Mouse (Mus musculus): Measurements from ENCODE around the gene Trmt13. TPM values are rescaled to one million over a fixed set of nuclear protein-coding genes. Genes with fewer than 3 reads are reported as not detected.
"Not testable (repeated sequence)": the region's sequence is repeated elsewhere in the genome, so short reads cannot be mapped to it uniquely, and the experiment has no call there.

Gene Trmt13
- polyA plus RNA-seq, 1 experiment from 2014 or later = 15.0 TPM

DNA sequence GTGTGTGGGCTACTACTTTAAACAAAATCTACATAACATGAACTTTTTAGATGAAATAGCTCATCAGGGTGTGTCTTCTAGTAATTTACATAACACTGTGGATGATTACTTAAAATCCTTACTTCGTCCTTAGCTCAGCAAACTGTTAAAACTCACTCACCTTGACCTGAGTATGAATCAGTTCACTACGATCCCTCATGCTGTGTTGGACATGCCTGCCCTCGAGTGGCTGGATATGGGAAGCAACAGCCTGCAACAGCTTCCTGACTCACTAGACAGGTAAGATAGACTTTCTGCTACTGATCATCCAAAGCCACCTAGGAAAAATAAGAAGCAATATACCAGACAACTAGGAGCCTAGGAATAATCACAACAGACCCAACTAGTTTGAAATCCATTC is 37.1 kb downstream of the Trmt13 start:
- Histone ChIP-seq H3K9me3 (ENCODE audit: low read length) (no peaks in the 10 kb centered on the region), H3K27ac (ENCODE audit: low read length) (no peak overlapping the region), H3K4me1 (ENCODE audit: insufficient read depth, low read depth, low read length) (no peaks in the 10 kb centered on the region), H3K4me2 (replicated peaks; ENCODE audit: low read depth, low read length) (no peak overlapping the region), H3K27me3 (replicated peaks; ENCODE audit: insufficient read depth, low read length) (no peaks in the 10 kb centered on the region), H3K4me3 (ENCODE audit: low read depth, low read length) (no peak overlapping the region), H3K36me3 (ENCODE audit: insufficient read depth, low read length) (peaks cover 4% of the 10 kb centered on the region; the same call in 1 of the 2 replicates), H3K9ac (replicated peaks; ENCODE audit: low read depth) (no peak overlapping the region)
- TF ChIP-seq CTCF (IDR thresholded peaks at IDR 0.05) = peak; percentile 62
- no peak for TF ChIP-seq EP300 (IDR thresholded peaks at IDR 0.05)
- no peak for DNase-seq (ENCODE audit: low spot score)
- 51% methylated on average over 3 of the region's 3 CpGs for WGBS
- no peak for ATAC-seq

DNA sequence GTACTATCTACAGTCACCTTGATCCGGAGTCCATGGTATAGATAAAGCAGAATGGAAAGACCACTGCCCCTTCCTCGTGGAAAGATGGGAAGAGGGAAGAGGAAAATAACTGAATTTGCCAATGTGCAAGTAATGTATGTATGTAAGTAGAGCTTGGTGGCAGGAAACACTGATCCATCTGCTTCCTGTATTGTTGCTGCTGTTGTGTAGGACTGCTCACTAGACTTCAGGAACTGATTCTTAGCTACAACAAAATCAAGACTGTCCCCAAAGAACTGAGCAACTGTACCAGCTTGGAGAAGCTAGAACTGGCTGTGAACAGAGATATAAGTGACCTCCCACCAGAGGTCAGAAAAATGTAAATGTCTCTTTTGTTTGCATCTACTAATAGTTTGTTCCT is 43.8 kb downstream of the Trmt13 start:
- no peak for ATAC-seq
- Histone ChIP-seq H3K36me3 (ENCODE audit: insufficient read depth, low read length) (no peaks in the 10 kb centered on the region), H3K27ac (ENCODE audit: low read length) (no peak overlapping the region), H3K4me3 (ENCODE audit: low read depth, low read length) (no peak overlapping the region), H3K4me1 (ENCODE audit: insufficient read depth, low read depth, low read length) (no peaks in the 10 kb centered on the region), H3K9ac (replicated peaks; ENCODE audit: low read depth) (no peak overlapping the region), H3K4me2 (replicated peaks; ENCODE audit: low read depth, low read length) (no peak overlapping the region), H3K27me3 (replicated peaks; ENCODE audit: insufficient read depth, low read length) (no peaks in the 10 kb centered on the region), H3K9me3 (ENCODE audit: low read length) (no peaks in the 10 kb centered on the region)
- no peak for DNase-seq (ENCODE audit: low spot score)
- TF ChIP-seq CTCF (IDR thresholded peaks at IDR 0.05) (no peak), EP300 (IDR thresholded peaks at IDR 0.05) (no peak)
- WGBS = 67% methylated on average over 2 of the region's 2 CpGs

DNA sequence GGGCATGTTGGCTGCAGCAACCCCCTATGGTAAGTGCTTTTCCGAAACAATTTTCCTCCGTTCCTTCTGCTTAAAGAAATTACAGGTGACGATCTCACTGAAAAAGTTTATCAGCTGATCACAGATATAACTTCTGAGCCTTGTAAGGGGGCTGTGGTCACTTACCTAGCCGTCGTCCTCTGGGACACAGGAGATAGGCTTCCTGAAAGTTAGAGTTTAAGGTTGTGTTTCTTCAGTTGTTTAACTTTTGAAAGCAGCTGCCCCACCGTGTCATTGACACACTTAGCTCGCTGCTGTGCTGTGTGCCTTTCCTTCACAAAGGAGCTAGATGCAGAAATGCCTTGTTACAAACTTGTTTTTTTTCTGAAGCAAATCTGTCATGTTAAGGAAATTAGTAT is 51.3 kb downstream of the Trmt13 start:
- H3K4me3 ChIP-seq (ENCODE audit: low read depth, low read length) = no peak overlapping the region
- H3K4me1 ChIP-seq (ENCODE audit: insufficient read depth, low read depth, low read length) = no peaks in the 10 kb centered on the region
- DNase-seq (ENCODE audit: low spot score) = no peak
- H3K9me3 ChIP-seq (ENCODE audit: low read length) = no peaks in the 10 kb centered on the region
- no peaks in the 10 kb centered on the region for H3K27me3 ChIP-seq (replicated peaks; ENCODE audit: insufficient read depth, low read length)
- no peak overlapping the region for H3K27ac ChIP-seq (ENCODE audit: low read length)
- 45% methylated on average over 7 of the region's 7 CpGs for WGBS
- TF ChIP-seq CTCF (IDR thresholded peaks at IDR 0.05) (no peak), EP300 (IDR thresholded peaks at IDR 0.05) (no peak)
- no peak overlapping the region for H3K9ac ChIP-seq (replicated peaks; ENCODE audit: low read depth)
- H3K4me2 ChIP-seq (replicated peaks; ENCODE audit: low read depth, low read length) = no peak overlapping the region
- H3K36me3 ChIP-seq (ENCODE audit: insufficient read depth, low read length) = no peaks in the 10 kb centered on the region
- no peak for ATAC-seq

DNA sequence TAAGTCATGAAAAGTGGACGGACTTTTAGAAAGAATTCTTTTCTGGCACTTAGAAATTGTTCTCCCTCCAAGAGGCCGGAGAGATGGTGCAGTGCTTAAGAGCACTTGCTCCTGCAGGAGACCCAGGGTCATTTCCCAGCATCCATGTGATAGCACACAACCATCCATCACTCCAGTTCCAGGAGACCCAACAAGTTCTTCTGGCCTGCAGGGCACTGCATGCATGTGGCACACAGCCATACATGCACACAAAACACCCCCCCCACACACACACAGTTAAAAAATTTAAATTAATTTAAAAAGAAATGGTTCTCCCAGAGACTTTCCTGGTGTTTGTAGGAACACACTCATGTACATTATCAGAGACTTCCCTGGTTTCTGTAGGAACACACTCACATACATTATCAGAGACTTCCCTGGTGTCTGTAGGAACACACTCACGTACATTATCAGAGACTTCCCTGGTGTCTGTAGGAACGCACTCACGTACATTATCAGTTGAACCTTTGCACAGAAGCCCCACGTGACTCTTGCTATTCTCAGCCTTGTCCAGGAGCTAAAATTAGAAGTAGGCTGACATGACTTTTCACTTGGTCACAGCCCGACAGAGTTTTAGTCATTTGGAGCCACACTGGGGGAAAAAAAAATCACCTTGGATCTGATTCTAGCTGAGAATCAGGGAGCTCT is 51.8 kb downstream of the Trmt13 start, which contains the start of gene Lrrc39:
Gene Lrrc39, plus strand, starts transcription at position 566 of the 687 bp plus-strand sequence.
- Histone ChIP-seq H3K36me3 (ENCODE audit: insufficient read depth, low read length) (no peaks in the 10 kb centered on the region), H3K27ac (ENCODE audit: low read length) (no peak within 1 kb of the TSS), H3K9ac (replicated peaks; ENCODE audit: low read depth) (no peak within 1 kb of the TSS), H3K9me3 (ENCODE audit: low read length) (no peaks in the 10 kb centered on the region), H3K4me1 (ENCODE audit: insufficient read depth, low read depth, low read length) (no peaks in the 10 kb centered on the region), H3K4me3 (ENCODE audit: low read depth, low read length) (no peak within 1 kb of the TSS), H3K27me3 (replicated peaks; ENCODE audit: insufficient read depth, low read length) (no peaks in the 10 kb centered on the region), H3K4me2 (replicated peaks; ENCODE audit: low read depth, low read length) (no peak within 1 kb of the TSS)
- 35% methylated on average over 7 of the region's 7 CpGs for WGBS
- ATAC-seq (0 out of 2 replicates have a peak, but pooled peaks have one; percentile 17), DNase-seq (ENCODE audit: low spot score) (peak; percentile 6)
- TF ChIP-seq EP300 (IDR thresholded peaks at IDR 0.05) = no peak
- no peak for TF ChIP-seq CTCF (IDR thresholded peaks at IDR 0.05)

- not testable (repeated sequence) for H3K9ac ChIP-seq (replicated peaks; ENCODE audit: low read depth); H3K27me3 ChIP-seq (replicated peaks; ENCODE audit: insufficient read depth, low read length); DNase-seq (ENCODE audit: low spot score); ATAC-seq; H3K4me3 ChIP-seq (ENCODE audit: low read depth, low read length); H3K27ac ChIP-seq (ENCODE audit: low read length); H3K4me1 ChIP-seq (ENCODE audit: insufficient read depth, low read depth, low read length); H3K9me3 ChIP-seq (ENCODE audit: low read length); H3K36me3 ChIP-seq (ENCODE audit: insufficient read depth, low read length); H3K4me2 ChIP-seq (replicated peaks; ENCODE audit: low read depth, low read length)
- WGBS = 93% methylated on average over 13 of the region's 14 CpGs
These were observed 53.1 kb downstream of the Trmt13 start for GRCm38 (mm10) chr3:116561315-116561714.

GRCm38 (mm10) chr3:116551362-116551761 is 63.0 kb downstream of the Trmt13 start:
- Histone ChIP-seq H3K27ac (ENCODE audit: low read length) (no peak overlapping the region), H3K27me3 (replicated peaks; ENCODE audit: insufficient read depth, low read length) (no peaks in the 10 kb centered on the region), H3K4me1 (ENCODE audit: insufficient read depth, low read depth, low read length) (no peaks in the 10 kb centered on the region), H3K4me2 (replicated peaks; ENCODE audit: low read depth, low read length) (no peak overlapping the region), H3K9me3 (ENCODE audit: low read length) (no peaks in the 10 kb centered on the region), H3K4me3 (ENCODE audit: low read depth, low read length) (no peak overlapping the region), H3K9ac (replicated peaks; ENCODE audit: low read depth) (no peak overlapping the region), H3K36me3 (ENCODE audit: insufficient read depth, low read length) (no peaks in the 10 kb centered on the region; the same call in 1 of the 2 replicates)
- no peak for TF ChIP-seq EP300 (IDR thresholded peaks at IDR 0.05)
- no peak for TF ChIP-seq CTCF (IDR thresholded peaks at IDR 0.05)
- no peak for DNase-seq (ENCODE audit: low spot score)
- no peak for ATAC-seq
- 92% methylated on average over 5 of the region's 5 CpGs for WGBS

Data from lung, postnatal 0 days (tissue).